Mouse (Mus musculus): ENCODE data around the gene Gpn2. TPM values are rescaled to one million over a fixed set of nuclear protein-coding genes. Genes with fewer than 3 reads are reported as not detected.
A peak's percentile ranks its signal among the peaks of the same experiment; 100 is the strongest.

Gene Gpn2
- polyA plus RNA-seq, 1 experiment from 2014 or later: 28.6 TPM

DNA sequence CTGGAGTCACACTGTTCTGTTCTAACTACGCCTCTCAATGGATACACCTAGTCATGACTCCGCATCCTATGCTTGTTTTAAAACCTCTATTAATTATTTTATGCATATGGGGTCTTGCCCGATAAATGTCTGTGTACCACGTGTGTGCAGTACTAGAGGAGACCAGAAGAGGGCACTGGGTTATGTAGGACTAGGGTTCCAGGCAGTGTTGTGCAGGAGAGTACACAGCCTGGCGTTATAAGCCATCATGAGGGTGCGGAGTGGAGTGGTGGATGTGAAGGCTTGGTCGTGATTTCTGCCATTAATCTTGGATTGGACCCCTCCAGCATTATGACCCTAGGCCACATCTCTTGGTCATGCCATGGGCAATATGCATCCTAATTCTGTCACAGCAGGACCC, 28.3 kb downstream of the Gpn2 start:
- Histone ChIP-seq H3K27ac (ENCODE audit: low read depth, low read length) (no peak overlapping the region), H3K4me3 (ENCODE audit: low read depth, low read length) (no peak overlapping the region), H3K4me1 (ENCODE audit: control insufficient read depth, insufficient read depth, low read length) (no peaks in the 10 kb centered on the region), H3K9me3 (ENCODE audit: control insufficient read depth, low read length) (no peaks in the 10 kb centered on the region; the same call in 1 of the 2 replicates), H3K9ac (ENCODE audit: low read length) (no peak overlapping the region), H3K27me3 (ENCODE audit: control insufficient read depth, insufficient read depth, low read length) (no peaks in the 10 kb centered on the region), H3K36me3 (ENCODE audit: control insufficient read depth, insufficient read depth, low read length) (peaks cover 11% of the 10 kb centered on the region), H3K4me2 (no peak overlapping the region)
- whole genome bisulfite sequencing: 97% methylated on average over 7 of the region's 7 CpGs
- no peak for ATAC-seq (ENCODE audit: low FRiP score)
- no peak for DNase-seq (ENCODE audit: low spot score, missing footprints)

DNA sequence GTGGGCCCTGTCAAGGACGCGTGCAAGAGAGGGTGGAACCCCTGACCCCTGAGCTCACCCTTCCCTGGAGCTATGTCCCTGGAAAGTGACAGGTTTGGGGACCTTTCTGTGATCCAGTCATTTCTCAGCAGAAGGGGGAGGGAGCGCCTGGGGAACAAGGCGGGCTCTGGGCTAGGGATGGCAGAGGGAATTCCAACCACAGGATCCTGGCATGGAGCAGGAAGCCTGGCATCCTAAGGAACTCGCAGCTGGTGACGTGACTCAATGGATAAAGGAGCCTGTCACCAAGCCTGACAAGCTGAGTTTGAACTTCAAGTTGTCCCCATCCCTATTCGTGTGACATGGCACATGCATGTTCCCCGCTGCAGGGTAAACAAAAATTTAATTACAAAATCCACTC, 28.9 kb downstream of the Gpn2 start:
- H3K9ac ChIP-seq (ENCODE audit: low read length): no peak overlapping the region
- H3K4me1 ChIP-seq (ENCODE audit: control insufficient read depth, insufficient read depth, low read length): no peaks in the 10 kb centered on the region
- no peak overlapping the region for H3K4me2 ChIP-seq
- ATAC-seq (ENCODE audit: low FRiP score) (no peak), DNase-seq (ENCODE audit: low spot score, missing footprints) (no peak)
- H3K4me3 ChIP-seq (ENCODE audit: low read depth, low read length): no peak overlapping the region
- no peak overlapping the region for H3K27ac ChIP-seq (ENCODE audit: low read depth, low read length)
- 93% methylated on average over 8 of the region's 8 CpGs for WGBS
- no peaks in the 10 kb centered on the region for H3K27me3 ChIP-seq (ENCODE audit: control insufficient read depth, insufficient read depth, low read length)
- H3K9me3 ChIP-seq (ENCODE audit: control insufficient read depth, low read length): no peaks in the 10 kb centered on the region; the same call in 1 of the 2 replicates
- peaks cover 11% of the 10 kb centered on the region for H3K36me3 ChIP-seq (ENCODE audit: control insufficient read depth, insufficient read depth, low read length)

DNA sequence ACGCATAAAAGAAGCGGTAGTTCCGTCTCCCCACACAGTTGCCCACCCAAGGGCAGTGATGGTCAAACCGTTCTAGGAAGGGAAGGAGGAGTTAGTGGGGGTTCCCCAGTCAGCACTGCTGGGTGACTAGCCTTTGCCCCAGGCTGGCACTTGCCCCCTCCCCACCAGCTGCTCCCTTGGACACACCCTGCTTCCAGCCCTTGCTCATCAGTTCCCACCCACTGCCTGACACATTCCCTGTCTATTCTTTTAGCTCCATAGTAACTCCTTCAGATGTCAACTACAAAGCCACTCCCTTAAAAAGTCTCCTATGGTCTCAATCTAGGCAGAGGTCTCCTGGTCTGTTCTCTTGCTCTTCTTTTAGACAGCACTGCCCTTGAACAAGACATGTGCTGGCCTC, 29.7 kb downstream of the Gpn2 start:
- WGBS: 90% methylated on average over 4 of the region's 4 CpGs
- DNase-seq (ENCODE audit: low spot score, missing footprints) (no peak), ATAC-seq (ENCODE audit: low FRiP score) (no peak)
- Histone ChIP-seq H3K4me3 (ENCODE audit: low read depth, low read length) (no peak overlapping the region), H3K27ac (ENCODE audit: low read depth, low read length) (no peak overlapping the region), H3K9me3 (ENCODE audit: control insufficient read depth, low read length) (no peaks in the 10 kb centered on the region; the same call in 1 of the 2 replicates), H3K4me2 (no peak overlapping the region), H3K4me1 (ENCODE audit: control insufficient read depth, insufficient read depth, low read length) (no peaks in the 10 kb centered on the region), H3K9ac (ENCODE audit: low read length) (no peak overlapping the region), H3K36me3 (ENCODE audit: control insufficient read depth, insufficient read depth, low read length) (peaks cover 11% of the 10 kb centered on the region), H3K27me3 (ENCODE audit: control insufficient read depth, insufficient read depth, low read length) (no peaks in the 10 kb centered on the region)

DNA sequence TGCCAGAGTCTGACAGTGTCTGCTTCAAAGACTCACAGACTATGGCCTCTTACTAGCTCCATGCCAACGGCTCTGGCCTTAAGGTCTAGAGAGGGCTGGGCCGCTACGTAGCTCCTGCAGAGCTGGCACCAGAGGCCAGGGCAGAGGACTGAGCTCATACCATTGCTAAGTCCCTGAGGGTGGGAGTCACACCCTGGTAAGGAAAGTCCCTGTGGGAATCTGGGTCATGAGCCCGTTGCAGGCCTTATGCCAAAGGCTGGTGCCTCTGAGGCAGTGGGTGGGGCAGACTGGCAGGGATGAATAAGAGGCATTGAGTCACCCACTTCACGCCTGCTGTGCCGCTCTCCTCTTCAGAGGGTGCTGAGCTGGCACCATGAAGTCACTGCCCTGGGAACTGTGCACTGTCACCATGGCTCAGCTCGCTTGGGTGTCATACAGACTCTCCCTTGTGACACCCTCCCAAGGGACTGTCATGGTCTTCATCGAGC, 30.2 kb downstream of the Gpn2 start:
- no peaks in the 10 kb centered on the region; the same call in 1 of the 2 replicates for H3K9me3 ChIP-seq (ENCODE audit: control insufficient read depth, low read length)
- no peaks in the 10 kb centered on the region for H3K4me1 ChIP-seq (ENCODE audit: control insufficient read depth, insufficient read depth, low read length)
- H3K27ac ChIP-seq (ENCODE audit: low read depth, low read length): no peak overlapping the region
- no peaks in the 10 kb centered on the region for H3K27me3 ChIP-seq (ENCODE audit: control insufficient read depth, insufficient read depth, low read length)
- no peak overlapping the region for H3K9ac ChIP-seq (ENCODE audit: low read length)
- DNase-seq (ENCODE audit: low spot score, missing footprints): no peak
- ATAC-seq (ENCODE audit: low FRiP score): no peak
- H3K4me2 ChIP-seq: no peak overlapping the region
- 89% methylated on average over 8 of the region's 8 CpGs for WGBS
- H3K36me3 ChIP-seq (ENCODE audit: control insufficient read depth, insufficient read depth, low read length): peaks cover 11% of the 10 kb centered on the region
- no peak overlapping the region for H3K4me3 ChIP-seq (ENCODE audit: low read depth, low read length)

DNA sequence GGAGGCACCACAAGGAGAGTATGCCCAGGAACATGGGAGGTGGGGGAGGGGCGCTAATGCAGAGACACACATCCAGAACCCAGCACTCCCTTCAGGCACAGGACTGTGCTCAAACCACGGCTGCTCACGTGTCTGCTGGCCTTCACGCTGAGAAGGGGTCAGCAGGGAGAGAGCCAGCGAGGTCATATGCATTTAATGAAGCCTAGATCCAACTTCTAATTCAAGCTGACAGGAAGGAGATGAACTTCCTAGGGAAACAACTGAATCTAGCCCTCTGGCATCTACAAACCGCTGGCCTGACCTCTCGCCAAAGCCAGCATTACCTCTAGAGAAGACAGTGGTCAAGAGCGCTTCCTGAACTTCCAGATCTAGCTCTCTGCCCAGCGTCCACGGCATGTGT, 31.3 kb downstream of the Gpn2 start:
- H3K27ac ChIP-seq (ENCODE audit: low read depth, low read length): no peak overlapping the region
- DNase-seq (ENCODE audit: low spot score, missing footprints): no peak
- H3K27me3 ChIP-seq (ENCODE audit: control insufficient read depth, insufficient read depth, low read length): no peaks in the 10 kb centered on the region
- 81% methylated on average over 10 of the region's 10 CpGs for WGBS
- H3K9me3 ChIP-seq (ENCODE audit: control insufficient read depth, low read length): no peaks in the 10 kb centered on the region; the same call in 1 of the 2 replicates
- ATAC-seq (ENCODE audit: low FRiP score): no peak
- no peak overlapping the region for H3K4me2 ChIP-seq
- H3K4me1 ChIP-seq (ENCODE audit: control insufficient read depth, insufficient read depth, low read length): no peaks in the 10 kb centered on the region
- H3K9ac ChIP-seq (ENCODE audit: low read length): no peak overlapping the region
- H3K36me3 ChIP-seq (ENCODE audit: control insufficient read depth, insufficient read depth, low read length): peaks cover 11% of the 10 kb centered on the region
- no peak overlapping the region for H3K4me3 ChIP-seq (ENCODE audit: low read depth, low read length)

DNA sequence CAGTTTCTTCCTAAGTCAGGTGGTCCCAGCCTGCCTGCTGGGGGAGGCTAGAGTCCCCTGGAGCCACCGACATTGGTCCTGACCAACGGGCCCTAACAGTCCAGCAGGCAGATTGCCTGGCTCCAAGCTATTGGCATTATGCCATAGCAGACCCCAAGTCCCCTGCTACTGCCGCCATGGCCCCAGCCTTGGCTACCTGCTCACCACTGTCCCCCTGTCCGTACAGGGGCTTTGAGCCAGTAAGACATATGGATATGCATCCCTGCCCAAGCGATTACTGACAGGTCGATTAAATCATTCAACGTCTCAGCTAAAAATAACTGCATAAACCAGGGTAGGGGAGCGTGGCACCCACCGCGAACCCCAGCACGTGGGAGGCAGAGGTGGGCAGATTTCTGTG, 33.8 kb downstream of the Gpn2 start:
- Histone ChIP-seq H3K4me1 (ENCODE audit: control insufficient read depth, insufficient read depth, low read length) (no peaks in the 10 kb centered on the region), H3K9me3 (ENCODE audit: control insufficient read depth, low read length) (no peaks in the 10 kb centered on the region), H3K27ac (ENCODE audit: low read depth, low read length) (no peak overlapping the region), H3K27me3 (ENCODE audit: control insufficient read depth, insufficient read depth, low read length) (no peaks in the 10 kb centered on the region), H3K9ac (ENCODE audit: low read length) (no peak overlapping the region), H3K36me3 (ENCODE audit: control insufficient read depth, insufficient read depth, low read length) (0 out of 2 replicates have a peak, but pooled peaks cover 2% of the 10 kb centered on the region), H3K4me3 (ENCODE audit: low read depth, low read length) (no peak overlapping the region), H3K4me2 (no peak overlapping the region)
- WGBS: 93% methylated on average over 11 of the region's 11 CpGs
- ATAC-seq (ENCODE audit: low FRiP score): no peak
- peak; percentile 77 for DNase-seq (ENCODE audit: low spot score, missing footprints)

DNA sequence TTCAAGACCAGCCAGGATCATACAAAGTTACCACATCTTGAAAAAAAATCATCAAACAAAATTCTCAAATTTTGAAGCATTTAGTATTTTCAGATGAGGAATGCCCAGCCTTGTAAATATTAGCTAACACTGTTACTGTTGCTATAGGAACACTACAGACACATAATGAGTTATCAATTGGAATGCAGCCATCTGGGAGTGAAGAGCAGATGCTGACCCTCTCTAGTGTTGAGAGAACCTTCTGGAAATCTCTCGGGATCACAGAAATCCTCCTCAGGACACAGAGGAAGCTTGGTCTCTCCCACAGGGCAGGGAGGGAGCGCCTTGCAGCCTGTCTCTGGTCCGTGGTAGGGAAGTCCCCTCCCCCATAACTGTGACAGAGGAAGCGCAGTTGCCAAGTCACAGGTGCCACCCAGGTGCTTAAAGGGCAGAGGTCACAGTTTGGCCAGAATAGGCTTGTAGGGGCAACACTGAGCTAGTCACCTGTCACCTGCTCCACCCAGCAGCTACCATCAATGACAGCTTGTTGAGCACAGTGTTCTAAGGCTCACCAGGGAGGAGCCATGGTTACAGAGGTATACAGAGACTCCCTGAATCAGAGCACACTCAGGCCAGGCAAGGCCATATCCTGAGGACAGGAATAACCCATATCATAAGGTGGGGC, 35.4 kb downstream of the Gpn2 start:
- DNase-seq (ENCODE audit: low spot score, missing footprints) (peak; percentile 72), ATAC-seq (ENCODE audit: low FRiP score) (no peak)
- H3K9me3 ChIP-seq (ENCODE audit: control insufficient read depth, low read length): no peaks in the 10 kb centered on the region
- H3K4me1 ChIP-seq (ENCODE audit: control insufficient read depth, insufficient read depth, low read length): no peaks in the 10 kb centered on the region
- H3K27ac ChIP-seq (ENCODE audit: low read depth, low read length): no peak overlapping the region
- H3K27me3 ChIP-seq (ENCODE audit: control insufficient read depth, insufficient read depth, low read length): no peaks in the 10 kb centered on the region
- H3K4me2 ChIP-seq: no peak overlapping the region
- 80% methylated on average over 4 of the region's 4 CpGs for WGBS
- no peaks in the 10 kb centered on the region; the same call in 1 of the 2 replicates for H3K36me3 ChIP-seq (ENCODE audit: control insufficient read depth, insufficient read depth, low read length)
- H3K9ac ChIP-seq (ENCODE audit: low read length): no peak overlapping the region
- no peak overlapping the region for H3K4me3 ChIP-seq (ENCODE audit: low read depth, low read length)

DNA sequence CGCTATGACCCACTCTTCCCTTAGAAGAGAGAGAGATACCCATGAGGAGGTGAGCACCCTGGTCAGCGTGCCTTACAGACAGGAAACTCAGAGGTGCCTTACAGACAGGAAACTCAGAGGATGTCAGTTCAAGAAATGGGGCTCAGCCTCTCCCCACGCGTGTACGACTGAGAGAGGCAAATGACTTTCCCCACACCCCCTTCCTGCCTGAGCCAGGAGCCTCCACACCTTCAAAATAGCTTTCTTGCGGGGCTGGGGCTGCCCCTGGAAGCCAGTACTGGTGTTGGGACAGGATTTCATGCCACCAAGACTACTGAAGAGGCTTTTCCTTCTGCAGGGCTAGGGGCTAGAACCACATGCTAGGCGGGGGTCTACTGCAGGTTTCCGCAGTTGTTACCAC, 36.5 kb downstream of the Gpn2 start:
- DNase-seq (ENCODE audit: low spot score, missing footprints): peak; percentile 45
- WGBS: 93% methylated on average over 8 of the region's 8 CpGs
- Histone ChIP-seq H3K4me2 (no peak overlapping the region), H3K9me3 (ENCODE audit: control insufficient read depth, low read length) (no peaks in the 10 kb centered on the region), H3K36me3 (ENCODE audit: control insufficient read depth, insufficient read depth, low read length) (peaks cover 3% of the 10 kb centered on the region), H3K4me1 (ENCODE audit: control insufficient read depth, insufficient read depth, low read length) (no peaks in the 10 kb centered on the region), H3K27ac (ENCODE audit: low read depth, low read length) (no peak overlapping the region), H3K27me3 (ENCODE audit: control insufficient read depth, insufficient read depth, low read length) (no peaks in the 10 kb centered on the region), H3K9ac (ENCODE audit: low read length) (no peak overlapping the region), H3K4me3 (ENCODE audit: low read depth, low read length) (no peak overlapping the region)
- no peak for ATAC-seq (ENCODE audit: low FRiP score)

DNA sequence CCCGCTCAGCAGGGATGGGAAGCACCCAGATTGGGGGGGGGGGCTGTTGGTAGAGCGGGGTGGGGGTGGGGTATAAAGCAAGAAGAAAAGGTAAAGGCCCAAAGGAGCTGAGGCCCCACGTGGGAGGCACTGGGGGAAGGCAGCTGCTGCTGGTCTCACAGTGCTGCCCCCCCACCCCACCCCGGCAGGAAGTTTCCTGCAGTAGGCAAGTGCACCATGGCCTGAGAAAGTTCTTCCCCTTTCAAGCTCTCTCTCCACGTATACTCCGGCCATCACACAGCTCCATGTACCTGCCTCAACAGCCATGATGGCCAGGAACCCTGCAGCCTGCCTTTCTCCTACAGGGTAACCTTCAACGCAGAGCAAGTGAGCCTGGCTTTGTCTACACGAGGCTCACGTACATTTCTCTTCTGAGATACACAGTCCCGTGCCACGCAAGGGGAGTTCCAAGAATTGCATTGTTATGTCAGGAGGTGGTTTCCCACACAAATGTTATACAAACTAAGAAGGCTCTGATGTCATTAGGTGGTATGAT, 38.1 kb downstream of the Gpn2 start:
- Histone ChIP-seq H3K27me3 (ENCODE audit: control insufficient read depth, insufficient read depth, low read length) (no peaks in the 10 kb centered on the region), H3K9me3 (ENCODE audit: control insufficient read depth, low read length) (no peaks in the 10 kb centered on the region), H3K4me2 (no peak overlapping the region), H3K4me1 (ENCODE audit: control insufficient read depth, insufficient read depth, low read length) (no peaks in the 10 kb centered on the region), H3K9ac (ENCODE audit: low read length) (no peak overlapping the region), H3K4me3 (ENCODE audit: low read depth, low read length) (no peak overlapping the region), H3K36me3 (ENCODE audit: control insufficient read depth, insufficient read depth, low read length) (peaks cover 6% of the 10 kb centered on the region), H3K27ac (ENCODE audit: low read depth, low read length) (no peak overlapping the region)
- no peak for ATAC-seq (ENCODE audit: low FRiP score)
- peak; percentile 39 for DNase-seq (ENCODE audit: low spot score, missing footprints)
- WGBS: 85% methylated on average over 11 of the region's 11 CpGs

Measured in midbrain, embryonic 11.5 days (tissue).